Mouse (Mus musculus): ENCODE measurements around the gene Gm4981. TPM values are rescaled to one million over a fixed set of nuclear protein-coding genes. Genes with fewer than 3 reads are reported as not detected.
A peak's percentile ranks its signal among the peaks of the same experiment; 100 is the strongest.
"Not testable (repeated sequence)": the region's sequence is repeated elsewhere in the genome, so short reads cannot be mapped to it uniquely, and the experiment has no call there.

Gm4981 gene
- total RNA-seq, 2 experiments from 2014 or later, result 0.19 TPM; not detected in 1

- peak in 1 of 2 experiments; percentile 43 for DNase-seq (ENCODE audit: low spot score in 2 of 2)
These were observed 12.3 kb downstream of the Gm4981 start for GRCm38 (mm10) chr10:58223972-58224805.

DNA sequence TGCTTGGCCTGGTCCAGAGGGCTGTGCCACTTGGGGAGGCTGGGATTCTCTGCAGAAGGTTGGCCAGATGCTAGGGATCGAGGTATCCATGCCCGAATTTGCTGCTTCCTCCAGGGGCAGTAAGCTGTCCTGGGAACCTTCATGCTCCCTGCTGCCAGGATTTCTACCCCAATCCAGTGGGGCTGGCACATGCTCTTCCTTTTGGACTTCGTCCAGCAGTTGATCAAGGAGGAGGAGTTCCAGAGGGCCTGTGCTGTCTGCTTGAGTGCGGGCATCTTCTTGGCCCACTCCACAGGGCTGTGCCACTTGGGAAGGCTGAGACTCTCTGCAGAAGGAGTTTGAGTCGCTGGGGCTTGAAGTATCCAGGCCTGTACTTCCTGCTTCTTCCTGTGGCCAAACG, 13.3 kb downstream of the Gm4981 start:
- DNase-seq (ENCODE audit: low spot score in 2 of 2), result not testable (repeated sequence)

GRCm38 (mm10) chr10:58221571-58221970, 14.9 kb downstream of the Gm4981 start:
- DNase-seq (ENCODE audit: low spot score in 2 of 2), result not testable (repeated sequence)

GRCm38 (mm10) chr10:58220726-58221125, 15.8 kb downstream of the Gm4981 start:
- no peak for DNase-seq (ENCODE audit: low spot score in 2 of 2)

DNA sequence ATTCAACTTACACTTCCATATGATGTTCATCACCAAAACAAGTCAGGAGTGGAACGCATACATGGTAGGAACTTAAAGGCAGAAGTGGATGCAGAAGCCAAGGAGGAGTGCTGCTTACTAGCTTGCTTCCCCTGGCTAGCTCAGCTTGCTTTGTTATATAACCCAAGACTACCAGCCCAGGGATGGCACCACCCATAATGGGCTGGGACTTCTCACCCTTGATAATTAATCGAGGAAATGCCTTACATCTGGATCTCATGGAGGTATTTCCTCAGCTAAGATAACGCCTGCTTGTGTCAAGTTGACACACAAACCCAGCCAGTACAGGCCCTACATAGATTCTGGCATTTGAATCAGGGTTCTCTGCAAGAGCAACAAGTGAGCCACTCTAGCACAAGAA, 19.1 kb downstream of the Gm4981 start:
- DNase-seq (ENCODE audit: low spot score in 2 of 2), result no peak

- no peak for DNase-seq (ENCODE audit: low spot score in 2 of 2)
These were observed 21.1 kb downstream of the Gm4981 start for GRCm38 (mm10) chr10:58215353-58215752.

DNA sequence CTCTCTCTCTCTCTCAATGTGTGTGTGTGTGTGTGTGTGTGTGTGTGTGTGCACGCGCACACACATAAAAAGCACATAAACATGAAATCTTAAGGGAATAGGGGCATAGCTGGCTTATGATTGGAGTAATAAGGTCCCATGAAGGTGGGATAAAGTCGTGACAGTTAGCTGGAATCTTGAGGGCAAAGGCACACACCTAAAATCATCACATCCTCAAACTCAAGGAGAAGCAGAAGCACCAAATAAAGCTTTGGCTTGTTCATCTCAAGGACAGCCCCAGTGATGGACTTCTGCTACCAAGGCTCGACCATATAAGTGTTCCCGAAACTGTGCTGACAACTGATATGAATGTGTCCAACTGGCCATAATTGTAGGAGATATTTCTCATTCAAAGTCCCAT, 21.6 kb downstream of the Gm4981 start:
- DNase-seq (ENCODE audit: low spot score in 2 of 2), result no peak

- DNase-seq (ENCODE audit: low spot score in 2 of 2), result no peak
These were observed 22.0 kb downstream of the Gm4981 start for GRCm38 (mm10) chr10:58214497-58214896.

DNA sequence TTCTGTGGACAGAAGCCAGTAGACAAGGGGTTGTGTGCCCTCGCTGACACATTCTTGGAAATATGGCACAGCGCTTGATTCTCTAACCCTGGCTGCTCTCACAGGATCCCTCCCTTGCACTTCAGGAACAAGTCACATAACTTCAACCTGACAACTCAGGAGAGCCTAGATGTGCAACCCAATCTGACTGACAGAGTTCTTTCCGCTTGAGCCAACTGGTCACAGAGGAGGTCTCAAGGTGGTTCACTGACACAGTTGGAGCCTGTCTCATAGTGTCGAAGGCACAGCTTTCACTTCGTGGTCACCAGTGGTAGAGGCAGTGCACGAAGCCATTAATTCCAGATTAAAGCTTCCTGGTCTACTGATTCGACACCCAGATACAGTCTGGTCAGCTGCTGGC, 24.3 kb downstream of the Gm4981 start:
- no peak for DNase-seq (ENCODE audit: low spot score in 2 of 2)

DNA sequence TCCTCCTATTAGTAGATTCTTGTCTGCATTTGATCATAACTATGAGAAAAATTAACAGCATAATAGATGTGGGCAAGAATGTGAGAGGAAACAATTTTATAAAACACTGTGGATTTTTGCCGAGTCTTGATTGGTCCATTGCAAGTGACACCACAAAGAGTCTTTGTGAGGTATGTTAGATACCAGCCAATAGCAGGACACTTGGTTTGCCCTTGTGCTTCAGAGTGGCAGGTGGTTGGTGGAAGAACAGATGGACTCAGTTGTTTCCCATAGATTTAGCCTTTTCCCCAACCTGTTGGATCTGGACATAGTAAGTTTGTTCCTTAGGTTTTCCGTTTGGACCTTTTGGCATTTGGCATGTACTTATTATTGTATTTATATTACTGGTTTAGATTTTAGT, 25.3 kb downstream of the Gm4981 start:
- DNase-seq (ENCODE audit: low spot score in 2 of 2), result no peak

- DNase-seq (ENCODE audit: low spot score in 2 of 2), result no peak
These were observed 26.0 kb downstream of the Gm4981 start for GRCm38 (mm10) chr10:58210514-58210913.

DNA sequence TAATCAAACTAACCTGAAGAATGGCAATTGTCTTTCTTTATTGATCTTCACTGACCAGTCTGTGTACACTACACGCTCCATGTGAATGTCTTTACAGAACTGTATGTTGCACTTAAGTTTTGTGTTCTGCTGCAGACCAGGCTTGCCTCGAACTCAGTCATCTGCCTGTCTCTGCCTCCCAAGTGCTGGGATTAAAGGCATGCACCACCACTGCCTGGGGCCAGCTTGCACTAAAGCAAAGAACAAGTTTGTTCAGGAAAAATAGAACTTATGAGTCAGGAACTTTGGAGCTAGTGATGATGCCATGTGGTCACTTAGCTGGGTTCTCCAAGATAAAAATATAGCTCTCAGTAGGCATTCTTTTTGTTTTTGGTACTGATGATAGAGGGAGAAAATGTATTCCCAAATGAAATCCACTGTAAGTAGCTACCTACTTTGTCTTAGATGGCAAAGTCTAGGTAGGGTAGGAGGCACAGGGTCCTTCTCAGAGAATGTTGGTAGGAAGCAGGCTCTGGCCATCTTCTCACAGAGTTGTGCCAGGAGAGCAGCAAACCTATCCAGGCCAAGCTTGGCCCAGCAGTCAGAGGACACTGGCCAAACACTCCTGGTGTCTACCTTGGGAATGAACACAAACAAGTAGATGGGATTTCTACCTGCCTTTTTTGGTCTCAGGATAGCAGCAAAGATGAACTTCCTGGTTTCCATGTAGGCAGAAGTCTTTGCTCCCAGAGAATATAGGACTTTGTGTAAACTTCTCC, 26.6 kb downstream of the Gm4981 start:
- DNase-seq (ENCODE audit: low spot score in 2 of 2), result no peak

DNA sequence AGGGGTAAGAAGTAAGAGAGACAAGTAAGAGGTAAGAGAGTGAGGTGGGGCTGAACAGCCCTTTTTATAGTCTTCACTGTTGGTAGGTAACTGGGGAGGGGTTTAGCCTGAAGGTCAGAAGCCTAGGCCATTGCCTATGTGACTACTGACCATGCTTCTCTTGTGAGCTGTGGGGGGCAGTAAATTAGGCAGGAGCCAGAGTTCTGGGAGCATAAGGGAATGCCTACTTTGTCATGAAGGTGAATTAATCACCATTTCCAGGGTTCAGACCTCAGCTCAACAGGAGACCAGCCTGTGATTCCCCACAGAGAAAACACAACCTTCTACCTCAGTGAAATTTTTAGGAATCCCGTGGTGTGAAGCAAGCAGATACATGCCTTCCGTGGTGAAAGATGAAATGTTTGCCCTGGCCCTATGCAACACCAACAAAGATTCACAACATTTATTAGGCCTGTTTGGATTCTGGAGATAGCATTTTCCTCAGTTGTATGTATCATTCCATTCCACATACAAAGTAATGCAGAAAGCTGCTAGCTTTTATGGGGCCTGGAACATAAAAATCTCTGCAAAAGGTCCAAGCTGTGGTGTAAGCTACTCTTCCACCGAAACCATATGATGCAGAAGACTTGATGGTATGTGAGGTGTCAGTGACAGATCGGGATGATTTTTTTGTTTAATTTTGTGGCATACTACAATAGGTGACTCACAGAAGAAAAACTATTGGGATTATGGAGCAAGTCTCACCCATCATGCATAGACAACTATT, 29.7 kb downstream of the Gm4981 start:
- DNase-seq (ENCODE audit: low spot score in 2 of 2), result no peak

DNA sequence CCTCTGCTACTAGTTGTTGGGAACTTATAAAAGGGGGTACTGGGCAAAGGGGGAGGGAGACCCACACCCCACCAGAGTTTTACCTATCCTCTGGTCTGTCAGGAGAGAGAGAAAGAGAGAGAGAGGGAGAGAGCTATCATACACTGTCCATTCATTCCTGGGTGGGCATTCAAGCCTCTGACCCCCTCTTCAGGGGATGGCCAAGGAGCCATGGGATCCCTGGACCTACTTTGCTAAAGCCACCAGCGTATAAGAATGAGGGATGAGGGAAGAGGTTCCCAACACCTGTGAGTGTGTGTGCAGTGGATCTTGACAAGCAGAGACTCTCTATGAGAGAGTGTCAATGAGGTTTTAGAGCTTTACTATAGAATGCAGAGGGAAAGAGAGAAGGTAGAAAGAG, 30.5 kb downstream of the Gm4981 start:
- DNase-seq (ENCODE audit: low spot score in 2 of 2), result no peak

Other genes starting within 250 kb of the Gm4981 start
- gene AW822073, start 11.8 kb downstream of the Gm4981 start, total RNA-seq (2021), result not detected
- not detected for gene Duxf3, start 4.0 kb downstream of the Gm4981 start, total RNA-seq (2021)
- 10 to 100 TPM; 72.8 to 87.6 TPM for gene Gcc2, start 18.8 kb upstream of the Gm4981 start, total RNA-seq (2021)
- 10 to 100 TPM; 30.2 to 32.9 TPM for gene Lims1, start 86.8 kb upstream of the Gm4981 start, total RNA-seq (2021)
- gene Ranbp2, start 210.2 kb upstream of the Gm4981 start, total RNA-seq (2021), result 10 to 100 TPM; 66.5 to 70.8 TPM